ENCODE assay signal across 9 mouse cellular contexts in genomic region chrX:164179746-164180145, GRCm38 (mm10). TPM values are rescaled to one million over a fixed set of nuclear protein-coding genes. Genes with fewer than 3 reads are reported as not detected.
DNase-seq lines count a peak whose midpoint lies in the region; ATAC-seq and TF ChIP-seq lines count a peak whose summit lies in the region.
"Had no signal": no experiment of that assay in that cellular context is flagged by ENCODE, and none has a peak within 500 bp of the region (broad histone marks: within the 10 kb centered on the region; RNA-seq: fewer than 3 reads in every experiment).

No protein-coding gene starts in this region.

- no peak overlapping the region for H3K4me3 ChIP-seq in heart, embryonic 10.5 days
- no peak overlapping the region for H3K4me3 ChIP-seq in hindbrain, embryonic 11.5 days (ENCODE audit: low read depth, low read length)
- no peak overlapping the region for H3K4me3 ChIP-seq in lung, postnatal 0 days (ENCODE audit: low read depth, low read length)
- H3K4me3 ChIP-seq: limb, embryonic 12.5 days had no signal

- no peak overlapping the region for H3K27ac ChIP-seq in heart, embryonic 10.5 days
- no peak overlapping the region for H3K27ac ChIP-seq in hindbrain, embryonic 11.5 days (ENCODE audit: low read depth, low read length)
- H3K27ac ChIP-seq in lung, postnatal 0 days (ENCODE audit: low read length) = no peak overlapping the region
- H3K27ac ChIP-seq: limb, embryonic 12.5 days had no signal

- peak; percentile 41 for DNase-seq in heart, adult 8-10 months (ENCODE audit: low spot score)
- no peak for DNase-seq in heart, embryonic 10.5 days (ENCODE audit: low spot score)
- DNase-seq in adrenal gland, adult 2 months = peak; percentile 30
- DNase-seq in embryo, embryonic 11.5 days (ENCODE audit: low read depth, low spot score) = peak; percentile 27
- DNase-seq in hindbrain, embryonic 11.5 days (ENCODE audit: low spot score) = peak; percentile 64
- DNase-seq in layer of hippocampus, adult 9-10 months (ENCODE audit: low spot score) = peak; percentile 65
- peak; percentile 72 for DNase-seq in lung, postnatal 0 days (ENCODE audit: low spot score)
- DNase-seq in right cerebral cortex, adult 2 months (ENCODE audit: low spot score in 2 of 2) = peak; percentile 57 to 64

- H3K9me3 ChIP-seq in heart, embryonic 10.5 days = no peaks in the 10 kb centered on the region
- H3K9me3 ChIP-seq in hindbrain, embryonic 11.5 days (ENCODE audit: control insufficient read depth, low read length) = no peaks in the 10 kb centered on the region
- H3K9me3 ChIP-seq in lung, postnatal 0 days (ENCODE audit: low read length) = no peaks in the 10 kb centered on the region
- H3K9me3 ChIP-seq: limb, embryonic 12.5 days had no signal

- TF ChIP-seq EP300 in lung, postnatal 0 days (IDR thresholded peaks at IDR 0.05) = no peak

- peaks cover 5% of the 10 kb centered on the region; the same call in 1 of the 2 replicates for H3K27me3 ChIP-seq in heart, embryonic 10.5 days (ENCODE audit: insufficient read depth, poor library complexity, severe bottlenecking)
- no peaks in the 10 kb centered on the region for H3K27me3 ChIP-seq in hindbrain, embryonic 11.5 days (ENCODE audit: control insufficient read depth, insufficient read depth, low read length)
- H3K27me3 ChIP-seq in lung, postnatal 0 days (replicated peaks; ENCODE audit: insufficient read depth, low read length) = no peaks in the 10 kb centered on the region

- H3K9ac ChIP-seq in hindbrain, embryonic 11.5 days (ENCODE audit: low read depth, low read length) = no peak overlapping the region
- H3K9ac ChIP-seq in lung, postnatal 0 days (replicated peaks; ENCODE audit: low read depth) = no peak overlapping the region
- H3K9ac ChIP-seq: limb, embryonic 12.5 days had no signal

- no peaks in the 10 kb centered on the region for H3K4me1 ChIP-seq in heart, embryonic 10.5 days
- no peaks in the 10 kb centered on the region for H3K4me1 ChIP-seq in hindbrain, embryonic 11.5 days (replicated peaks; ENCODE audit: control insufficient read depth, insufficient read depth, low read length)
- no peaks in the 10 kb centered on the region for H3K4me1 ChIP-seq in lung, postnatal 0 days (ENCODE audit: insufficient read depth, low read depth, low read length)
- H3K4me1 ChIP-seq: limb, embryonic 12.5 days had no signal

- no peak overlapping the region for H3K4me2 ChIP-seq in hindbrain, embryonic 11.5 days (replicated peaks; ENCODE audit: low read depth, low read length)
- H3K4me2 ChIP-seq in lung, postnatal 0 days (replicated peaks; ENCODE audit: low read depth, low read length) = no peak overlapping the region
- H3K4me2 ChIP-seq: limb, embryonic 12.5 days had no signal

- no peaks in the 10 kb centered on the region for H3K36me3 ChIP-seq in heart, embryonic 10.5 days
- no peaks in the 10 kb centered on the region for H3K36me3 ChIP-seq in hindbrain, embryonic 11.5 days (ENCODE audit: control insufficient read depth, insufficient read depth, low read length)
- H3K36me3 ChIP-seq in lung, postnatal 0 days (ENCODE audit: insufficient read depth, low read length) = no peaks in the 10 kb centered on the region
- H3K36me3 ChIP-seq: limb, embryonic 12.5 days had no signal

- peak; percentile 71 for TF ChIP-seq CTCF in lung, postnatal 0 days (IDR thresholded peaks at IDR 0.05)

- no peak for ATAC-seq in hindbrain, embryonic 11.5 days (ENCODE audit: low FRiP score)
- no peak for ATAC-seq in lung, postnatal 0 days

- WGBS in heart, embryonic 10.5 days = 25% methylated on average over 3 of the region's 3 CpGs
- WGBS in hindbrain, embryonic 11.5 days = 25% methylated on average over 3 of the region's 3 CpGs
- 11% methylated on average over 3 of the region's 3 CpGs for WGBS in lung, postnatal 0 days

RNA-seq across cellular contexts. Expression of gene Ace2, which starts 40.6 kb away (rescaled TPM):
- total RNA-seq in heart, adult 8-10 months (2022) = 1 to 10 TPM in 2 of 4 experiments, under 1 TPM in 2; 0.57 to 1.4 (median 0.89) TPM
- polyA plus RNA-seq in heart, embryonic 10.5 days (2016; fragmentation: Nextera tagmentation; extraction: Ambion mirVana) = 0.06 and 0.11 TPM in 2 replicates
- total RNA-seq in adrenal gland, adult 2 months (2021) = 1 to 10 TPM; 5.3 to 8.7 TPM
- polyA plus RNA-seq in adrenal gland, adult 2 months (2012; rRNA removed) = 0.31 and 0.37 TPM in 2 replicates
- polyA plus RNA-seq in hindbrain, embryonic 11.5 days (2014; fragmentation: Nextera tagmentation; extraction: Ambion mirVana) = 0.22 and 0.88 TPM in 2 replicates
- polyA plus RNA-seq in lung, postnatal 0 days (2015; fragmentation: Nextera tagmentation; extraction: Ambion mirVana) = 7.6 and 11.9 TPM in 2 replicates
- polyA plus RNA-seq: limb, embryonic 12.5 days had no signal
